Mouse (Mus musculus): ENCODE results near the gene Olfr535. TPM values are rescaled to one million over a fixed set of nuclear protein-coding genes. Genes with fewer than 3 reads are reported as not detected.
"Not testable (repeated sequence)": the region's sequence is repeated elsewhere in the genome, so short reads cannot be mapped to it uniquely, and the experiment has no call there.

Olfr535 gene
- total RNA-seq (2014; fragmentation: Nextera tagmentation) = not detected in 2 replicates
- total RNA-seq (2017) = not detected in 2 replicates

DNA sequence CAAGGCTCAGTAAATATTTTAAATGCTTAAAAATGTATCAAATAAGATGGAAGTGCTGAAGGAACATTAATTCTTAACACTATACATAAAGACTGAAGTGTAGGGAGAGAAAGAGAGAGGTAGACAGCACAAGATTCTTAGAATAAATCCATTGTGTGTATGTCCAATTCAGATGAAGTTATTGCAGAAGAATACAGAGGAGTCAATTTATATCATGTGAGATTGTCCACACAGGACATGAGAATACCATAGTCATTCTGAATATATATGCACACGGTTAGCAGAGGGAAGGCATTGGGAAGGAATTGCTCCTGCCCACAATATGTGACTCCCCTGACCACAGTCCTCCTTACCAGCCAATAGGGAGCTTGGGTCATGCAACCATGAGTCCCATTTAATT is at the start of gene Olfr535:
Gene Olfr535 (plus strand): TSS at position 301 of the 400 bp plus-strand sequence.
- no peak for ATAC-seq (replicated peaks; ENCODE audit: low FRiP score, low TSS enrichment, poor library complexity, severe bottlenecking)

DNA sequence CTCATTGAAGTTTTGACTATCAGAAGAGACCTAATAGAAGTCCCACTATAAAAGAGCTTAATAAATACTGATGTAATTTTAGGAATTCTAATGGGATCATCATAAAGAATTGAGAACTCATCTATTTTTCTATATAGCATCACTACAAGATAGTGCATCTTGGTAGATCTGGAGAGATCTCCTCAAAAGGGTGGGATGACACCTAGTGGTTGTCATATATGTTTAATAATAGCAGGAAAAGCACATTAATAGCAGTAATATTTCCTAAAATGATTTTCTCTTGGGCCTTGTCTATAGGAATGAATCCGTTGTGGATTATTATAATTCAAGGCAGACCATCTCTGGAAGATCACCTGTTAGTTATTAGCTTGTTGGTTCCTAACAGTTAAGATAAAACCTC is 40.9 kb upstream of the Olfr535 start:
- no peak for ATAC-seq (replicated peaks; ENCODE audit: low FRiP score, low TSS enrichment, poor library complexity, severe bottlenecking)

DNA sequence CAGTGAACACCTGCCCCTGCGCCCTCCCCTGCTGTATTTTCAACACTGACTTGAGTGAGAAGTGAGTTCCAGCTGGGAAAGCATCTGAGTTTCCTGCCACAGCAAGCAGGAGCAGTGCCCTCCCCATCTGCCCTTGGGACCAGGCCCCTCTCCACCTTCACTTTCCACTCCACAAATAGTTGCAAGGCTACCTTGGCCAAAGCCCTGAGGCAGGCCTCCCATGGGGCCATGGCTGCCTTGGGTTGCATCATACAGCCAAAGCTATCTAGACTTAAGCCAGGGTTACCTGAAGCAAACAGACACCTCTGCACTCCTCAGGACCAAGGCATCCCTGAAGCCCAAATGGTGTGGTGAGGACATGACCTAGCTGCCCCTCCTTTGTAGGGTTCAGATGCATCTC is 20.9 kb upstream of the Olfr535 start, which contains the start of gene Olfr533:
Gene Olfr533 (plus strand): TSS at position 301 of the 400 bp plus-strand sequence.
- not testable (repeated sequence) for ATAC-seq (replicated peaks; ENCODE audit: low FRiP score, low TSS enrichment, poor library complexity, severe bottlenecking)

DNA sequence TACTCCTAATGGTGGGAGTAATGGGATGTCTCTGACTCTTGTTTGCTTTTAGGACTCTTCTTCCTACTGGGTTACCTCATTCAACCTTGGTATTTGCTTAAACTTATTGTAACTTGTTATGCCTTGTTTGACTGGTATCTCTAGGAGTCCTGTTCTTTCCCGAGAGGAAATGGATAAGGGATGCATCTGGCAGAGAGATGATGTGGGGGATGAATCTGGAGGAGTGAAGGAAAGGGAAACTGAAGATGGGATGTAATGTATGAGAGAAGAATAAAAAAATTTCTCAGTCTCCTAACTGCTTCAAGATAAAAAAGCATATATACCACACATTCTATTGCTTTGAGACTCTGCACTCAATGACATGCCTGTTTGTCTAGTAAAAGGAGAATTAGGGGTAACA is 6.1 kb upstream of the Olfr535 start:
- ATAC-seq (replicated peaks; ENCODE audit: low FRiP score, low TSS enrichment, poor library complexity, severe bottlenecking) = no peak

DNA sequence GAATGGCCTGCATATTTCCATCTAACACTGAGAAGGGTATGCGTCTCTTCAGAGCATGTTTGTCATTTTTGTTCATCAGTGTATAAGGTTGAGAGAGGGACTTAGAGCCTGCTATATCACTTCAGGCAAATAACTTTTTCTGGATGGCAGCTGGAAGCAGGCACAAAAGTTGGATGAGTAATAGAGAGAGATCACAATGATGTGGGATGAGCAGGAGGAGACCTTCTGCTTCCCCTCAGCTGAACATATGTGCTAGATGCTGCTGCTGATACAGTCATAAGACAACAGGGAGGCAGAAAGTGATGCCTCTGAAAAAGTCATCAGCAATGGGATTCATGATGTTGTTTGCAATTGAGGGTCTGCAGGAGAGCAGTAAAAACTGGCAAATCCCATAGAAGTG is 5.3 kb upstream of the Olfr535 start:
- no peak for ATAC-seq (replicated peaks; ENCODE audit: low FRiP score, low TSS enrichment, poor library complexity, severe bottlenecking)

- ATAC-seq (replicated peaks; ENCODE audit: low FRiP score, low TSS enrichment, poor library complexity, severe bottlenecking) = no peak
These were observed 5.0 kb downstream of the Olfr535 start for GRCm38 (mm10) chr7:140488981-140489380.

DNA sequence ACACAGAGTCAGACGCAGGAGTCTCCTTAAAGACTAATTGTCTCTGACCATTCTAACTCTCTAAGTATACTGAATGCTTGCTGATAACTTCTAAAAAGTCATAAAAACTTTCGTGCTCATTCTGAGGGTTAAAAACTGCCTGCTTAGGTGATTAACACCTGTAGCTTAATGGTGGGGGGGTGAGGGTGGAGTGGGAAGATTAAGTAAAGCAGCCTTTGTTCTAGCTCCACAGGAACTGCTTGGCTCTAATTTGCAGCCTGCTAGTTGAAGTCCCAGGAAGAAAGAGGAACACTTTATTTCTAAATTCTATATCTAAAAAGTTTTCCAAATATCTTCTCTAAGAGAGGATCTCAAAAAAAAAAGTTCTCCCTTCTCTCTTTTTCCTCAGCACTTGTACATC is 10.2 kb downstream of the Olfr535 start:
- ATAC-seq (replicated peaks; ENCODE audit: low FRiP score, low TSS enrichment, poor library complexity, severe bottlenecking) = no peak

- ATAC-seq (replicated peaks; ENCODE audit: low FRiP score, low TSS enrichment, poor library complexity, severe bottlenecking) = no peak
These were observed 10.7 kb downstream of the Olfr535 start for GRCm38 (mm10) chr7:140494702-140495101.

DNA sequence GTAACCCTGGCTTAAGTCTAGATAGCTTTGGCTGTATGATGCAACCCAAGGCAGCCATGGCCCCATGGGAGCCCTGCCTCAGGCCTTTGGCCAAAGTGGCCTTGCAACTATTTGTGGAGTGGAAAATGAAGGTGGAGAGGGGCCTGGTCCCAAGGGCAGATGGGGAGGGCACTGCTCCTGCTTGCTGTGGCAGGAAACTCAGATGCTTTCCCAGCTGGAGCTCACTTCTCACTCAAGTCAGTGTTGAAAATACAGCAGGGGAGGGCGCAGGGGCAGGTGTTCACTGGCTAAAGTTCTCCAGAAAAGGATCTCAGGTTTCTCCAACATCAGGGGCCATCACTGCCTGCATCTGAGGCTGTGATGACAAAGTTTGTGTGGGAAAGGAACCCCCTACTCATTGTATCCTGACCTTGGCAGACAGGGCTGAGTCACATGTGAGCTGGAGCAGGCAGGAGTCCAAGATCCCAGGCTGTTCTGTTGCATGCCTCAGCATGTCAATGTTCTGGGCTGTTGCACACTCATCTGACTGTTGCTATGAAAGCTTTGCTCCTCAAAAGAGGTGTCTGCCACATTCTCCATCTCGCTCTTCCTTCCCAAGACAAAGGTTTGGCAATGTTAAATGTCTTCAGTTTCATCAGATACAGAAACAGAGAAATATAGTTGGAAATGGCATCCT is 23.5 kb downstream of the Olfr535 start, which contains the start of gene Olfr536:
Gene Olfr536 (minus strand): TSS at position 51 of the 676 bp plus-strand sequence.
- not testable (repeated sequence) for ATAC-seq (replicated peaks; ENCODE audit: low FRiP score, low TSS enrichment, poor library complexity, severe bottlenecking)

- no peak for ATAC-seq (replicated peaks; ENCODE audit: low FRiP score, low TSS enrichment, poor library complexity, severe bottlenecking)
These were observed 55.7 kb downstream of the Olfr535 start for GRCm38 (mm10) chr7:140539746-140540145.

Other genes starting within 250 kb of the Olfr535 start
- gene 5830411N06Rik, start 236.9 kb upstream of the Olfr535 start, total RNA-seq (2014; fragmentation: Nextera tagmentation) = not detected in 2 replicates
- not detected in 2 replicates for gene 5830411N06Rik, start 236.9 kb upstream of the Olfr535 start, total RNA-seq (2017)
- not detected in 2 replicates for gene Olfr525, start 163.4 kb upstream of the Olfr535 start, total RNA-seq (2014; fragmentation: Nextera tagmentation)
- not detected in 2 replicates for gene Olfr525, start 163.4 kb upstream of the Olfr535 start, total RNA-seq (2017)
- gene Olfr527, start 150.2 kb upstream of the Olfr535 start, total RNA-seq (2014; fragmentation: Nextera tagmentation) = not detected in 2 replicates
- not detected in 2 replicates for gene Olfr527, start 150.2 kb upstream of the Olfr535 start, total RNA-seq (2017)
- gene Olfr60, start 122.5 kb upstream of the Olfr535 start, total RNA-seq (2014; fragmentation: Nextera tagmentation) = not detected in 2 replicates
- gene Olfr60, start 122.5 kb upstream of the Olfr535 start, total RNA-seq (2017) = not detected in 2 replicates
- gene Olfr530, start 107.9 kb upstream of the Olfr535 start, total RNA-seq (2014; fragmentation: Nextera tagmentation) = not detected in 2 replicates
- not detected in 2 replicates for gene Olfr530, start 107.9 kb upstream of the Olfr535 start, total RNA-seq (2017)
- gene Olfr531, start 81.3 kb upstream of the Olfr535 start, total RNA-seq (2014; fragmentation: Nextera tagmentation) = not detected in 2 replicates
- not detected in 2 replicates for gene Olfr531, start 81.3 kb upstream of the Olfr535 start, total RNA-seq (2017)
- not detected in 2 replicates for gene Olfr532, start 62.6 kb upstream of the Olfr535 start, total RNA-seq (2014; fragmentation: Nextera tagmentation)
- not detected in 2 replicates for gene Olfr532, start 62.6 kb upstream of the Olfr535 start, total RNA-seq (2017)
- not detected in 2 replicates for gene Olfr533, start 20.8 kb upstream of the Olfr535 start, total RNA-seq (2014; fragmentation: Nextera tagmentation)
- not detected in 2 replicates for gene Olfr533, start 20.8 kb upstream of the Olfr535 start, total RNA-seq (2017)
- not detected in 2 replicates for gene Olfr536, start 23.2 kb downstream of the Olfr535 start, total RNA-seq (2014; fragmentation: Nextera tagmentation)
- gene Olfr536, start 23.2 kb downstream of the Olfr535 start, total RNA-seq (2017) = not detected in 2 replicates
- gene Olfr538, start 83.7 kb downstream of the Olfr535 start, total RNA-seq (2014; fragmentation: Nextera tagmentation) = not detected in 2 replicates
- not detected in 2 replicates for gene Olfr538, start 83.7 kb downstream of the Olfr535 start, total RNA-seq (2017)
- gene Olfr46, start 117.1 kb downstream of the Olfr535 start, total RNA-seq (2014; fragmentation: Nextera tagmentation) = not detected in 2 replicates
- gene Olfr46, start 117.1 kb downstream of the Olfr535 start, total RNA-seq (2017) = not detected in 2 replicates
- gene Olfr61, start 144.8 kb downstream of the Olfr535 start, total RNA-seq (2014; fragmentation: Nextera tagmentation) = not detected in 2 replicates
- gene Olfr61, start 144.8 kb downstream of the Olfr535 start, total RNA-seq (2017) = not detected in 2 replicates
- gene Olfr53, start 162.2 kb downstream of the Olfr535 start, total RNA-seq (2014; fragmentation: Nextera tagmentation) = not detected in 2 replicates
- not detected in 2 replicates for gene Olfr53, start 162.2 kb downstream of the Olfr535 start, total RNA-seq (2017)
- not detected in 2 replicates for gene Olfr539, start 175.7 kb downstream of the Olfr535 start, total RNA-seq (2014; fragmentation: Nextera tagmentation)
- gene Olfr539, start 175.7 kb downstream of the Olfr535 start, total RNA-seq (2017) = not detected in 2 replicates
- gene Olfr45, start 197.7 kb downstream of the Olfr535 start, total RNA-seq (2014; fragmentation: Nextera tagmentation) = 0.20 TPM in 1 of 2 replicates, not detected in the other
- gene Olfr45, start 197.7 kb downstream of the Olfr535 start, total RNA-seq (2017) = not detected in 2 replicates
- gene Olfr541, start 213.1 kb downstream of the Olfr535 start, total RNA-seq (2014; fragmentation: Nextera tagmentation) = not detected in 2 replicates
- gene Olfr541, start 213.1 kb downstream of the Olfr535 start, total RNA-seq (2017) = not detected in 2 replicates

Measured in megakaryocyte-erythroid progenitor cell, adult 5-6 weeks (primary cell).